Mouse (Mus musculus) CH12.LX (cell line): ENCODE results near the gene Wdr83. TPM values are rescaled to one million over a fixed set of nuclear protein-coding genes. Genes with fewer than 3 reads are reported as not detected.

Experiments
- DNase-seq: peaks from one replicate; pipeline ENCODE4 v3.0.0-alpha.2; 2013; ENCODE audit errors: extremely low read depth
- H3K27ac ChIP-seq: 2 replicates; pipeline ENCODE4 v1.5.1; 2012; ENCODE audit warnings: low read depth, mild to moderate bottlenecking, control low read depth, moderate library complexity; ENCODE audit not compliant: insufficient read depth
- H3K27me3 ChIP-seq: replicated peaks from 2 replicates; pipeline ENCODE3; 2012; ENCODE audit warnings: inconsistent platforms
- H3K36me3 ChIP-seq, 2 experiments: replicated peaks in 1 of 2; 2 replicates each; pipeline versions ENCODE3 to v1.6.1; 2012; ENCODE audit warnings: inconsistent platforms in 1 of 2, low read length in 1 of 2, mild to moderate bottlenecking in 1 of 2, mixed read lengths in 1 of 2, moderate library complexity in 1 of 2; ENCODE audit not compliant: control insufficient read depth in 1 of 2, insufficient read depth in 1 of 2
- H3K4me1 ChIP-seq, 2 experiments: 2 replicates each; pipeline ENCODE4 v1.6.1; 2012; ENCODE audit warnings: inconsistent platforms in 1 of 2, moderate library complexity in 1 of 2; ENCODE audit not compliant: insufficient read depth in 2 of 2, control insufficient read depth in 1 of 2
- H3K4me2 ChIP-seq: 2 replicates; pipeline ENCODE4 v1.6.1; 2012; ENCODE audit warnings: low read depth, mild to moderate bottlenecking, control low read depth; ENCODE audit not compliant: poor library complexity, insufficient read depth, severe bottlenecking
- H3K4me3 ChIP-seq, 3 experiments: fragments of 150-350 bp in 1 of 3; sonication (generic) in 1 of 3; replicated peaks in 1 of 3; 2 replicates each; pipeline versions ENCODE3 to v1.5.1; 2011 to 2012; ENCODE audit warnings: low read depth in 2 of 3, low read length in 2 of 3, mild to moderate bottlenecking in 2 of 3, moderate library complexity in 2 of 3, control low read depth in 1 of 3, improper control_type of control experiment in 1 of 3, inconsistent platforms in 1 of 3, mixed read lengths in 1 of 3; ENCODE audit not compliant: poor library complexity in 1 of 3
- H3K79me2 ChIP-seq: replicated peaks from 2 replicates; pipeline ENCODE4 v1.6.1; 2012; ENCODE audit warnings: mild to moderate bottlenecking, moderate library complexity; ENCODE audit not compliant: control insufficient read depth, poor library complexity, insufficient read depth, severe bottlenecking; ENCODE audit errors: extremely low read depth
- H3K9ac ChIP-seq: 2 replicates; pipeline ENCODE4 v1.6.1; 2012; ENCODE audit warnings: low read depth, mild to moderate bottlenecking, control low read depth, moderate library complexity; ENCODE audit not compliant: insufficient read depth
- H3K9me3 ChIP-seq: replicated peaks from 2 replicates; pipeline ENCODE3; 2012; ENCODE audit warnings: low read length, inconsistent platforms, mixed read lengths
- CHD2 ChIP-seq: IDR thresholded peaks from 2 replicates; pipeline ENCODE4 v1.6.1; 2011; ENCODE audit warnings: low read length, improper control_type of control experiment
- E2F4 ChIP-seq: IDR thresholded peaks from 2 replicates; pipeline ENCODE4 v1.6.1; 2011; ENCODE audit warnings: low read depth, low read length, improper control_type of control experiment; ENCODE audit not compliant: insufficient replicate concordance
- ELF1 ChIP-seq: IDR thresholded peaks from 2 replicates; pipeline ENCODE4 v1.6.1; 2014; ENCODE audit warnings: low read depth, mild to moderate bottlenecking, inconsistent platforms, low read length, improper control_type of control experiment
- EP300 ChIP-seq: IDR thresholded peaks from 2 replicates; pipeline ENCODE4 v1.6.1; 2011; ENCODE audit warnings: low read length, improper control_type of control experiment
- ETS1 ChIP-seq: conservative IDR thresholded peaks from 2 replicates; pipeline ENCODE4 v1.6.1; 2012; ENCODE audit warnings: low read depth, mild to moderate bottlenecking, inconsistent platforms, low read length, improper control_type of control experiment, moderate library complexity
- GABPA ChIP-seq: IDR thresholded peaks from 2 replicates; pipeline ENCODE4 v1.6.1; 2012; ENCODE audit warnings: low read depth, low read length, improper control_type of control experiment, inconsistent platforms; ENCODE audit not compliant: insufficient replicate concordance
- HCFC1 ChIP-seq: IDR thresholded peaks from 2 replicates; pipeline ENCODE4 v1.6.1; 2012; ENCODE audit warnings: low read depth, mild to moderate bottlenecking, inconsistent platforms, low read length, improper control_type of control experiment
- JUN ChIP-seq: IDR thresholded peaks from 2 replicates; pipeline ENCODE4 v1.6.1; 2011; ENCODE audit warnings: low read depth, mild to moderate bottlenecking, low read length, improper control_type of control experiment, moderate library complexity; ENCODE audit not compliant: insufficient read depth
- KAT2A ChIP-seq: IDR thresholded peaks from 2 replicates; pipeline ENCODE4 v1.6.1; 2012; ENCODE audit warnings: low read length, improper control_type of control experiment, inconsistent platforms; ENCODE audit not compliant: insufficient replicate concordance
- MAFK ChIP-seq: IDR thresholded peaks from 2 replicates; pipeline ENCODE4 v1.6.1; 2011; ENCODE audit warnings: low read length, improper control_type of control experiment; ENCODE audit not compliant: insufficient replicate concordance
- MXI1 ChIP-seq: IDR thresholded peaks from 2 replicates; pipeline ENCODE4 v1.6.1; 2011; ENCODE audit warnings: mild to moderate bottlenecking, low read depth, low read length, improper control_type of control experiment
- MYC ChIP-seq: IDR thresholded peaks from 2 replicates; pipeline ENCODE4 v1.6.1; 2011; ENCODE audit warnings: low read depth, mild to moderate bottlenecking, improper control_type of control experiment, low read length
- NELFE ChIP-seq: IDR thresholded peaks from 2 replicates; pipeline ENCODE4 v1.6.1; 2011; ENCODE audit warnings: low read depth, low read length, improper control_type of control experiment
- NRF1 ChIP-seq: IDR thresholded peaks from 2 replicates; pipeline ENCODE4 v1.6.1; 2014; ENCODE audit warnings: low read depth, mild to moderate bottlenecking, inconsistent platforms, low read length, improper control_type of control experiment, moderate library complexity
- POLR2A ChIP-seq: IDR thresholded peaks from 2 replicates; pipeline ENCODE4 v1.6.1; 2011; ENCODE audit warnings: low read depth, mild to moderate bottlenecking, improper control_type of control experiment, low read length
- POLR2AphosphoS2 ChIP-seq: IDR thresholded peaks from 2 replicates; pipeline ENCODE4 v1.6.1; 2011; ENCODE audit warnings: low read depth, low read length, improper control_type of control experiment
- RCOR1 ChIP-seq: conservative IDR thresholded peaks from 2 replicates; pipeline ENCODE4 v1.6.1; 2012; ENCODE audit warnings: low read depth, mild to moderate bottlenecking, inconsistent platforms, low read length, improper control_type of control experiment
- SMC3 ChIP-seq: IDR thresholded peaks from 2 replicates; pipeline ENCODE4 v1.6.1; 2011; ENCODE audit warnings: low read depth, low read length, improper control_type of control experiment
- UBTF ChIP-seq: IDR thresholded peaks from 2 replicates; pipeline ENCODE4 v1.6.1; 2012; ENCODE audit warnings: low read depth, mild to moderate bottlenecking, inconsistent platforms, low read length, improper control_type of control experiment, moderate library complexity
- ZKSCAN1 ChIP-seq: IDR thresholded peaks from 2 replicates; pipeline ENCODE4 v1.6.1; 2012; ENCODE audit warnings: low read depth, inconsistent platforms, low read length, improper control_type of control experiment, borderline replicate concordance
- ZMIZ1 ChIP-seq: IDR thresholded peaks from 2 replicates; pipeline ENCODE4 v1.6.1; 2012; ENCODE audit warnings: low read depth, mild to moderate bottlenecking, inconsistent platforms, low read length, improper control_type of control experiment
- ZNF384 ChIP-seq: IDR thresholded peaks from 2 replicates; pipeline ENCODE4 v1.6.1; 2012; ENCODE audit warnings: low read depth, low read length, improper control_type of control experiment, inconsistent platforms
- dilution Hi-C: fragments of 300-500 bp; cut with MboI; formaldehyde crosslinking; loops from 2 replicates; pipeline ENCODE4 v1.14.3; 2020; ENCODE audit warnings: low sequenced_read_pairs; ENCODE audit not compliant: extremely low pct_unique_long_range_greater_than_20kb, extremely low pct_ligation_motif_present
- in situ Hi-C: fragments of 300-500 bp; cut with MboI; formaldehyde crosslinking; loops from 3 replicates; pipeline ENCODE4 v1.14.3; 2019; ENCODE audit warnings: low sequenced_read_pairs, low pct_ligation_motif_present, low pct_unique_long_range_greater_than_20kb, mixed read lengths
- polyA plus RNA-seq: library from polyadenylated mRNA; unstranded; fragments of >175 nt; gene quantifications from 2 replicates; pipeline ENCODE4 v1.2.1, GENCODE M21; 2012; ENCODE audit warnings: low read depth; ENCODE audit not compliant: insufficient read length
- total RNA-seq, 2 experiments: library from RNA; depleted of rRNA; stranded (reverse); fragments of 300-350 nt in 1 of 2; fragments of >200 nt in 1 of 2; gene quantifications; 2 replicates each; pipeline ENCODE4 v1.2.3; 2012 to 2014

Gene Wdr83
- total RNA-seq (2012; rRNA removed) (24.6 and 25.8 TPM in 2 replicates), total RNA-seq (2014; rRNA removed) (4.8 and 5.5 TPM in 2 replicates), polyA plus RNA-seq (34.4 and 35.6 TPM in 2 replicates)

- peak within 1 kb of the TSS; percentile 86 to 96 (median 94) for H3K4me3 ChIP-seq
- peak within 1 kb of the TSS; percentile 85 for H3K9ac ChIP-seq
- H3K27me3 ChIP-seq: no peaks in the 10 kb centered on the region
- peak within 1 kb of the TSS; percentile 89 for H3K4me2 ChIP-seq
- DNase-seq: peak; percentile 84
- peaks cover 16% of the 10 kb centered on the region for H3K79me2 ChIP-seq
- dilution Hi-C loops (no loop called here), in situ Hi-C loops (no loop called here)
- peaks cover 24 to 44% of the 10 kb centered on the region in 2 experiments for H3K36me3 ChIP-seq
- no peaks in the 10 kb centered on the region for H3K9me3 ChIP-seq
- TF ChIP-seq MAFK (no peak), ETS1 (no peak), NELFE (peak; percentile 41), POLR2A (peak; percentile 68), ZMIZ1 (peak; percentile 67)
- H3K27ac ChIP-seq: peak within 1 kb of the TSS; percentile 53
- H3K4me1 ChIP-seq: peaks cover 7 to 42% of the 10 kb centered on the region in 2 experiments; a peak in 3 of 4 replicates
Observed at GRCm38 (mm10) chr8:85081216-85081555, at the start of gene Wdr83. Gene Wdr83, minus strand, starts transcription at chr8:85081306.

- peaks cover 0 to 4% of the 10 kb centered on the region in 2 experiments; a peak in 2 of 4 replicates for H3K4me1 ChIP-seq
- in situ Hi-C loops (no loop called here), dilution Hi-C loops (no loop called here)
- no peaks in the 10 kb centered on the region for H3K9me3 ChIP-seq
- H3K4me2 ChIP-seq: no peak overlapping the region
- no peak overlapping the region for H3K4me3 ChIP-seq
- no peaks in the 10 kb centered on the region for H3K36me3 ChIP-seq
- no peak overlapping the region for H3K9ac ChIP-seq
- no peak overlapping the region for H3K27ac ChIP-seq
- peaks cover 3% of the 10 kb centered on the region for H3K27me3 ChIP-seq
- TF ChIP-seq MXI1 (no peak), EP300 (no peak), ZKSCAN1 (no peak), KAT2A (no peak), E2F4 (no peak), MYC (no peak), POLR2A (no peak), POLR2AphosphoS2 (no peak), JUN (no peak), SMC3 (no peak)
- no peaks in the 10 kb centered on the region for H3K79me2 ChIP-seq
- DNase-seq: no peak
Observed at GRCm38 (mm10) chr8:85123691-85124090, 42.6 kb upstream of the Wdr83 start.

GRCm38 (mm10) chr8:85122995-85123394 is 41.9 kb upstream of the Wdr83 start, which contains the start of gene Zfp791:
Gene Zfp791, minus strand, starts transcription at chr8:85123095.
- Histone ChIP-seq H3K27ac (no peak within 1 kb of the TSS), H3K9me3 (no peaks in the 10 kb centered on the region), H3K4me2 (no peak within 1 kb of the TSS), H3K4me1 (peaks cover 0 to 6% of the 10 kb centered on the region in 2 experiments; a peak in 2 of 4 replicates), H3K27me3 (peaks cover 3% of the 10 kb centered on the region), H3K79me2 (no peaks in the 10 kb centered on the region), H3K9ac (no peak within 1 kb of the TSS), H3K36me3 (no peaks in the 10 kb centered on the region), H3K4me3 (no peak within 1 kb of the TSS)
- in situ Hi-C loops: no loop called here
- TF ChIP-seq HCFC1: no peak
- TF ChIP-seq ZNF384: no peak
- TF ChIP-seq NRF1: no peak
- TF ChIP-seq MYC: no peak
- TF ChIP-seq CHD2: no peak
- TF ChIP-seq ELF1: no peak
- no peak for TF ChIP-seq ZMIZ1
- TF ChIP-seq RCOR1: no peak
- no peak for TF ChIP-seq GABPA
- no peak for TF ChIP-seq UBTF
- TF ChIP-seq JUN: no peak
- dilution Hi-C loops: no loop called here
- no peak for DNase-seq
